Mouse (Mus musculus): ENCODE results near the gene Lpar2.

Lpar2 gene

DNA sequence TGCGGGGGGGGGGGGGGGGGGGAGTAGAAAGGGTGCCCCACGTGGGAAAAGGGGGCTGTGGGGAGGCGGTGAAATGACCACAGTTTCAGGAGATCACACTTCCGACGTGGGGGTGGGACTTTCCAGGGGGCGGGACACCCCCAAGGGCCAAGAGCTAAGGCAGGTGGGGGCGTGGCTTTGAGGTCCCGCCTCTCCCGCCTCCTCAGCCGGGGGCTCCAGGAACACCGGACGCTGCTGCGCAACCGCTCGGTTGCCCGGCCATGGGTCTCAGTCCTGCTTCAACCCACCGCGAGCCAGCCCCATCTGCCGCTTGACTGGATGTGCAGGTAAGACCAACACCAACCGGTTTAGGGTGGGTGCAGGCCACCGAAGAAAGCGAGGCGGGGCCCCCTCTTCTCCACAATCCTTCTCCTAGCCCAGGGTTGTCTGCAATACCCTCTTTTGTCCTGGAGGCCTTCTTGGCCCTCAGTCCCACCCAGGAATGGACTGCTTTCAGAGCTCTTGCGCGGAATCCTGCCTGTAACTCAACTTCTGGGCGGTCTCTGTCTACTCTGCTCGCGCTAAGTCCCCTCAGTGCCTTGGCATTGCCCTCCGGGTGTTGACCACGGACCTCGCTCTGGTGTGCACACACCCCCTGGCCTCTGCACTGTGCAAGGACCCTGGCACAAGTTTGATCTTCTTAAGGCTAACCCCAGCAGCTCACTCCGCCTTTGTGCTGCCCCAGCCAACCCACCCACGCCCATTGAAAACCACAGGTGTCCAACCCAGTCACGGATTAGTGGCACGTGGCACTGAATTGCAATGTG lies at the start of gene Lpar2:
Gene Lpar2 (plus strand): TSS at position 44 of the 806 bp plus-strand sequence.
- no peak for DNase-seq

DNA sequence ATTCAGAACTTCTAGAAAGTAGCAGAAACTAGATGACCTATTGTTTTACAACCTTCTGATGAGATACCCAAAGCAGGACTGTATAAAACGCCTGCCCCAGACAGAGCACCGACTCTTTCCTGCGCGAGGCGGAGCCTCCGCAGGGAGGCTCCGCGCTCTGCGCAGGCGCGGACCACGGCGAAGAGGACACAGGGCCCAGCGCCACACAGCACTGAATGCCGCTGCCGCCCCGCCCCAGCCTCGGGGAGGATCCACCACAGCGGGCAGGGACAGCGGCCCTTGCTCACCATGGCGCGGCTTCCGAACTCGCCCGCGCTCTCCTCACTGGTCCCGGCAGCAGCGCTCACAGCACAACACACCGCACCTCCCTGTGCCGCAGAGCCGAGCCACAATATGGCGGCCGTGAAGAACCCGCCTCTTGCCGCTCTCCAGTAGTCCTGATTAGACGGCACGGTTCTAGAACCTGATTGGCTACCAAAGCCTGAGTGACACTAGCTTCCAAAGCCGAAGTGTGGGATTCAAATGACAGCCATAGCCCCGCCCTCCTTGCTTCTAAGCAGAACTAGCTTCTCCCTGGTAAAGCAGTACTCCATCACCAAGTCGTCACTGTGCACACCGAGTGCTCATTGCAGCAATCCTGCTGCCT lies 47.6 kb upstream of the Lpar2 start, which contains the start of gene Gm20422:
Gene Gm20422 (minus strand): TSS at position 384 of the 646 bp plus-strand sequence.
- DNase-seq = peak; percentile 93

DNA sequence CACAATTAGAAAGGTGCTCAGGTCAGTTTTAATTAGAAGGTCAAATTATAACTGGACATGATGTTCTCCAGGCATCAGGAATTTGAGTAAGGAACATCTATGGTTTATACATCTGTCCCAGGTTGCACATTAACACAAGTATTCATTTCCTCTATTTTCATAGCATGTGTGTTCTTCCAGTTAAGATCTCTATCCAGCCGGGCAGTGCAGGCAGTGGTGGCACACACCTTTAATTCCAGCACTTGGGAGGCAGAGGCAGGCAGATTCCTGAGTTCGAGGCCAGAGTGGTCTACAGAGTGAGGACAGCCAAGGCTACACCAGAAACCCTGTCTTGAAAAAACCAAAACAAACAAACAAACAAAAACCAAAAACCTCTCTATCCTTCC lies 47.1 kb upstream of the Lpar2 start:
- no peak for DNase-seq

DNA sequence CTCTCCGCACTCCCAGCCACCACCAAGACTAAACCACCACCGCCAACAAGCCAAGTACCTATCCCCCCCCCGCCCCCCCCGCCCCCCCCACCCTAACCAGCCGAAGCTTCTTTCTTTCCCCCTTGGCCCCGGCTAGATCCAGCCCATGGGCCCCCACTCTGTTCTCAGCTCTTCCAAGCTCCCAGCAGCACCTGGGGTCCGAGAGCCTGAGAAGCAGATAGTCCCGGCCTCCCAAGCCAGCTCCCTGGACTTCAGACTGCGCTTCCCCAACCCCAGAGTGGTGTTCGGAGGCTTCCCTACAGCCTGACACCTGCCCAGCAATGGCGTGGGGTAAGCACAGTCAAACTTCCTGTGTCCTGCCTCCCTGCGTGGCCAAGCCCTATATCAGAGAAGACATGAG lies 45.1 kb upstream of the Lpar2 start:
- DNase-seq = no peak

DNA sequence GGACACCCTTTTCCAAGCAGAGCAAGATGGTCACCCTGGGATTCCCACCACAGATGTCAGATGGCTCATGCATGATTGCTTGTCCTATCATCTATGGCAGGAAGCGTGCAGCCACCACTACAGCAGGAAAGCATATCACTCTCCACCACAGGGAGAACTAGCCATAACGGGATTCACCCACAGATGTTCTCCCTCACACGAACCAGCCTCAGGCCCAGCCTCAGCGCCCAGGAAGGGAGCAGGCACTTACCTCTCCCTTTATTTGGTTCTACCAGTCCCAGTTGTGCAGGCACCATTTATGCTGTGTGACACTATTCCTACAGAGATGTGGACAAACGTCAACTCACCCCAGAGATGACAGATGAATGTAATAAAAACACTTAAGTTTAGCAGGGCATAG lies 33.1 kb upstream of the Lpar2 start:
- DNase-seq = no peak

DNA sequence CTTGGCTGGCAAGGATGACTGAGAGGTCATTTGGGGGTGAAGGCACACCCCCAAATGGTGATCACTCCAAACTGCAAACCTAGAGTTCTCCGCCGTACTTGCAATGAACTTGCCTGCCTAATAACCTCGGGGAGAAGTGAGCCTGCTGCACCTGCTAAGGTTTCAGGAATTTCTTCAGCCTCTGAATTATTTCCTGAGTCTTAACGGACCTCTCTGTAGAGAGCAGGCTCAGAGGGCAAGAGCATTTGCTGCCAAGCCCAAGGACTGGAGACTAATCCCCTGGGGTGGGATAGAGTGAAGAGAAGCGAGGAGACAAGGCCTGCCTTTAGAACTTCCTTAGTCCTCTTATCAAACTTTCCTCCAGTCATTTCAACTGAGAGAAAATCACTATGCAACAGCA lies 32.5 kb upstream of the Lpar2 start:
- DNase-seq = no peak

DNA sequence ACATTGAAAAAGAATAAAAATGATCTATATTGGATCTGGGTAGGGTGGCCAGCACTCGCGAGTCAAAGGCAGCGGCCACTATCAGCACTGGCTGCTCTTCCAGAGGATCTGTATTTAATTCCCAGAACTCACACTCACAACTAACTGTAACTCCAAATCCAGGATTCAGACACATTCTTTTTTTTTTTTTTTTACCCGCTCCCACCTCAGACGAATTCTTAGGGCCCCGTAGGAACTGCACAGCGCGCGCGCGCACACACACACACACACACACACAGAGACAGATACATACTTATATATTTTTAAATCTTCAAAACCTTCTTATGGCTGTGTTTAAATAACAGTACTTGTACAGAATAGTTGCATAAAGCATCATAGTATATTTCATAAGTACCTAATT lies 31.9 kb upstream of the Lpar2 start:
- DNase-seq = no peak

DNA sequence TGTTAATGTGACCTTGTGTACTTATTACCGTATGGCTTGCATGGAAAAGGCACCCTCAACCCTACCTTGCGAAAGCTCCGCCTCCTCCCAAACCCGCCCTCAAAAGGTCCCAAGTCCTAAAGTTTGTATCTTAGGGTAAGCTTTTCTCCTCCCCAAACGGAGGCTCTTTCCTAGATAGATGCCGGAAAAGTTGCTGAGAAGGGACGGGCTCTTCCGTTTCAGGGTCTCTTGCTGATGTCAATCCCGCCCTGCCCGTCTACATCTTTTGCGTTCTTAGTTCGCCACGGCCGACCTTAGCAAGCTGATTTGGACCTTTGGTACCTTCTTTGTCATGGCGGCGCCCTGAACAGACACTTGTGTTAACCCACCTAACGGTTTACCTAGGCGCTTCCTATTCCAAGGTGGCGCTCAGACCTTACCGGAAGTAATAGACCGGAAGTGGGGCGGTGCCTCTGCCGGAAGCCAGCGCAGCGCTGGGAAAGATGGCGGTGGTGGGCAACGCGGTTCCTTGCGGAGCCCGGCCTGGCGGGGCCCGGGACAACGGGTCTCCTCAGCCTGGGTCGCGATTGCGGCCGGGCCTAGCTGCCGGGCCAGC lies 31.4 kb upstream of the Lpar2 start, which contains the start of the genes Atp13a1 and Zfp866:
Gene Atp13a1 (plus strand): TSS at position 391 of the 595 bp plus-strand sequence.
Gene Zfp866 (minus strand): TSS at position 406 of the 595 bp plus-strand sequence.
- peak; percentile 92 for DNase-seq

DNA sequence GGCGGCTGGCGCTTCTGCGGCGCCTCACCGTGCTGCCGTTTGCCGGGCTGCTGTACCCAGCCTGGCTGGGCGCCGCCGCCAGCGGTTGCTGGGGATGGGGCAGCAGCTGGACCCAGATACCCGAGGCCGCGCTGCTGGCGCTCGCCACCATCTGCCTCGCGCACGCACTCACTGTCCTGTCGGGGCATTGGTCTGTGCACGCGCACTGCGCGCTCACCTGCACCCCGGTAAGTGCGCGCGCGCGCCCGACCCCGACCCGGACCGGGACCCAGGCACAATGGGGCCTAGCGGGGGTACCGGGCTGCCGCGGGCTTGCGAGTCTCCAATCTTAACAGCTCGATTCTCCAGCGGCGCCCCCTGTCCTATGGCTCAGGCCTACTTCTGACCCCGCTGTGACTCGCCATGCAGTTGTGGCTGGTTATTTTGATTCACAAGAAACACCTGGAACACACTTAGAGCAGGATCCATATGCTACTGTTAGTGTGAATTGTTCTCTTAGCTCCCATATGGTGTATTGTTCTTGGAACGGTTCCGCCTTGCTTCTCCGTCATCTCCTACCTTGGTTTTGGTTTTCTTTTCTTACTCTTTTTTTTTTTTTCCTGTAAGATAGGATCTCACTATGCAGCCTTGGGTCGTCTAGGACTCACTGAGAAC lies 30.7 kb upstream of the Lpar2 start:
- peak; percentile 24 for DNase-seq

DNA sequence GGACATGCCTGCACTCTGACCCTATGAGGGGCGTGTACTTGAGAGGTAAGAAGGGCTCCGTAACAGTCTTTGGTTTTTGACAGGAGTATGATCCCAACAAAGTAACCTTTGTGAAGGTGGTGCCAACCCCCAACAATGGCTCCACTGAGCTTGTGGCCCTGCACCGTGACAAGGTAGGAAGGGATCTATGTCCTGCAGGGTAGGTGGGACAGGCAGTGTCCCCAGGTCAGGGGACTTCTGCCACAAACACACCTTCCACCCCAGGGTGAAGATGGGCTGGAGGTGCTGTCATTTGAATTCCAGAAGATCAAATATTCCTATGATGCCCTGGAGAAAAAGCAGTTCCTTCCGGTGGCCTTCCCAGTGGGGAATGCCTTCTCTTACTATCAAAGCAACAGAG lies 28.6 kb upstream of the Lpar2 start:
- DNase-seq = no peak

DNA sequence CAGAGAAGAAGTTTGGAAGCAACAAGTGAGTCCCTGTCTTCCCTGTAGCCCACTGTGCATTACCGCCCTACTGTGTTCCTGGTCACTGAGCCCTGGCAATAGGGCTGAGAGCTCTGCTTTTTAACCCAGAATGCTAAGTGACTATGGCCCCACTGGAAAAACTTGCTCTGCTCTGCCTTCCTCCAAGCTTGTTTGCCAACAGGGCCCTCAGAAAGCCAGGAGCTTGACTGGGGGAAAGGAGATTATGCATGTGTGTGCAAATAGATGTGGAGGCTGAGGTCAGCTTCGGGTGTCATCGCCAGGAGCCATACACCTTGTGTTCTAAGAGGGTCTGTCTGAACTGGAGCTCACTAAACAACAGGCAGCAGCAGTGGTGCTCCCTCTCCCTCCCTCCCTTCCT lies 28.1 kb upstream of the Lpar2 start:
- DNase-seq = no peak

DNA sequence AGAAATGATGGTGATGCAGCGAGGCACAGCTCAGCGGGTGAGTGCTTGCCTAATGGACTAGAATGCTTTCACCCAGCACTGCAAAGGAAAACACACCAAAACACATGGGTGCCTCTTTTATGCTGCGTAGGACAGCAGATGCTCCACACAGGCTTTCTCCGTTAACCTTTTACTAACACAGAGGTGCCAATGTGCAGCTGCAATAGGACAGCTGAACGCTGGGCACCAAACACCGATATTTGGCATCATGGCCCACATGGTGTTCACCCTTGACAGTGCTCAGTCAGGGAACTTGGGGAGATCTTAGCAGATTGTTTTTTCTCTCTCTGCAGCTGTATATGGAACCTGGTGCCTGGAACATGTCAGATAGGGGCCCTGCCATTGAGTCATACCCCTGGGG lies 27.3 kb upstream of the Lpar2 start:
- DNase-seq = no peak

DNA sequence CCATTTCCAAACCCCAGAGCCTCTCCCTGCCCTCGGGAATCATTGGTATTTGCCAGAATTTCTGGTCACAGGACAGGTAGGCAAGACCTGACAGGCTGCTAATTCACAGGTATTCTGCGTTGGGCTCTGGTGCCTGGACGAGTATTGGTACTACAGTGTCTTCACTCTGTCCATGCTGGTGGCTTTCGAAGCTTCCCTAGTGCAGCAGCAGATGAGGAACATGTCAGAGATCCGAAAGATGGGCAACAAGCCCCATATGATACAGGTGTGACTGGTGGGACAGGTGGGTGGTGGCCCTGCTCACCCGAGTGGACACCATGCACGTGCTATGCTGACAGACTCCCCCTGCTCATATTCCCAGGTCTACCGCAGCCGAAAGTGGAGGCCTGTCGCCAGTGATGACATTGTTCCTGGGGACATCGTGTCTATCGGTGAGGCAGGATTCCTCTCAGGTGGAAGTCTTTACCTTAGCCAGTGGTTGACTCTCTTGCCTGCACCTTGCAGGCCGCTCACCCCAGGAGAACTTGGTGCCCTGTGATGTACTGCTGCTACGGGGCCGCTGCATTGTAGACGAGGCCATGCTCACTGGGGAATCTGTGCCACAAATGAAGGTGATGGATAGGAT lies 25.4 kb upstream of the Lpar2 start:
- no peak for DNase-seq

DNA sequence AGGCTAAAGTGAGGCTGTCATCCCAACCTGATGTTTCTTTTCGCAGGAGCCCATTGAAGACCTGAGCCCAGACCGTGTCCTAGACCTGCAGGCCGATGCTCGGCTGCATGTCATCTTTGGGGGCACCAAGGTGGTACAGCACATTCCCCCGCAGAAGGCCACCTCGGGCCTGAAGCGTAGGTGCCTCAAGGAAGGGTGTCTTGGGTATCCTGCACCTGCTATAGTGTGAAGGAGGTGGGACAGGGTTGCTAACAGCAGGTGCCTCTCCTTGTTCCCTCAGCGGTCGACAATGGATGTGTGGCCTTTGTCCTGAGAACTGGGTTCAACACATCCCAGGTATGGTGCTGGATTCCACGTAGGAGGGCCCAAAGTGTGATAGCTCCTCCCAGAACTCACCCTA lies 24.6 kb upstream of the Lpar2 start:
- DNase-seq = no peak

DNA sequence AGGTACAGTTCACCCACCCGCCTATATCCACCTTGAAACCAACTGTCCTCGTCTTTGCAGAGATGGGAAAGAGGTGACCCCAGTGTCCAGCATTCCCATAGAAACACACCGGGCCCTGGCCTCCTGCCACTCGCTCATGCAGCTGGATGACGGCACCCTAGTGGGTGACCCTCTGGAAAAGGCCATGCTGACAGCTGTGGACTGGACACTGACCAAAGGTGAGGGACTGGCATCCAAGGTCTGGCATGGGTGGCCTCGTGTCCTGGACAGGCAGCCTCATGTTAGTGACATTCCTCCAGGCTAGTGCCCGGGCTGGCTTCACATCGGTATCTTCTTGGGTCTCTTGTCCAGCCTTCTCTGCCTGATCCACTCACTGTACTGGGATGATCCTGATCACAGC lies 23.0 kb upstream of the Lpar2 start:
- DNase-seq = no peak

DNA sequence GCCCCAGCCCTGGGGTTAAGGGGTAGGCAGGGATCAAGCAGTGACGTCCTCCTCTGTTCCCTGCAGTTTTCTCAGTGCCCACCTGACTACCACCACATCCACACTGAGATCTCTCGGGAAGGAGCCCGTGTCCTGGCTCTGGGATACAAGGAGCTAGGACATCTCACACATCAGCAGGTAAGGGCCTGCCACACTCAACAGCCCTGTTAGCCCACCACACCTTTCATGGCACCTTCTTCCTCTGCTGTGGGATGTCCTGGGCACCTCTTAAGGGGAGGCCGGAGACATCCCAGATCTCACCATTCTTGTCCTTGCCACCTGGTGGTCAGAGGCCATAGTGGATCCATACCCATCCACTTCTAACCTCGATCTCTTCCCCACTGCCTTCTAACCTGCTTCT lies 22.3 kb upstream of the Lpar2 start:
- DNase-seq = no peak

DNA sequence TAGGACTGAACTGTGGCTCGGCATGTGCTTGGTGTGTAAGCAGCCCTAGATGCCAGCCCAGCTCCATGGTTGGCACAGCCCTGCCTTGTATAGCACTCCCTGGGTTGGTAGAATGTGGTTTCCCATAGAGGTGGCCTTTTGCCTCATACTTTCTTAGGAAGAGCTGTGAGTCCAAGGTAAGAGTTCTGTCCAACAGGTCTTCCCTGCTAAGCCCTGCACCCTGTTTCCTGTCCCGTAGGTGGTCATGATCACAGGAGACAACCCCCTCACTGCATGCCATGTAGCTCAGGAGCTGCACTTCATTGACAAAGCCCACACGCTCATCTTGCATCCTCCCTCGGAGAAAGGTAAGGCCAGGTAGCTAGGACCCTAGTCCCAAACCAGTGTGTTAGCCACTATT lies 20.4 kb upstream of the Lpar2 start:
- no peak for DNase-seq

DNA sequence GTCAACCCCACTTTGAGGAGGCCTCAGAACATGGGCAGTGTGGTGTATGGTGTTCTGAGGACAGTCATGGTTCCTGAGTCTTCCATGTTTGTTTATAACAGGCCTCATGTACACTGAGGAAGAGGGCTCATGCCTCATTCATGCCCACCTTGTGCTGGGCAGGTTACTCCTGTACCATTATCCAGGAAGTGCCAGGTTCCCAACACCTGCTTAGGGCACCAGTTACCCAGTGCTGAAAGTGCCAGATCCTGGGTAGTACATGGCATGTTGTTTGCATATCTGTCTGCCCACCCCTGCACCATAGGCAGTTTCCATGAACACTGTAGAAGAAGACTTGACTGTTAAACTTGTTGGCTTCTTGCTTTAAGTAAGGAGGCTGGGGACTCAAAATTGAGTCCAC lies 20.0 kb upstream of the Lpar2 start:
- DNase-seq = no peak

DNA sequence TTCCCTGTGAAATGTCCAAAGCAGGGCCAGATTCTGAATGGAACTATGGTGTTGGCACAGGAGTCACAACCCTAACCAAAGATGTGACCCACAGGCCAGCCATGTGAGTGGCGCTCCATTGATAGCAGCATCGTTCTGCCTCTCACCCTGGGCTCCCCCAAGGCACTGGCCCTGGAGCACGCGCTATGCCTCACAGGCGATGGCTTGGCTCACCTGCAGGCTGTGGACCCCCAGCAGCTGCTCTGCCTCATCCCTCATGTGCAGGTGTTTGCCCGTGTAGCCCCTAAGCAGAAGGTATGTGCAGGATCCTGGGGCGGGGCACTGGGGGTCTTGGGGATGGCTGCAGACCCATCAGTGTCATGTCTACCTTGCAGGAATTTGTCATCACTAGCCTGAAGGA lies 18.9 kb upstream of the Lpar2 start:
- no peak for DNase-seq

DNA sequence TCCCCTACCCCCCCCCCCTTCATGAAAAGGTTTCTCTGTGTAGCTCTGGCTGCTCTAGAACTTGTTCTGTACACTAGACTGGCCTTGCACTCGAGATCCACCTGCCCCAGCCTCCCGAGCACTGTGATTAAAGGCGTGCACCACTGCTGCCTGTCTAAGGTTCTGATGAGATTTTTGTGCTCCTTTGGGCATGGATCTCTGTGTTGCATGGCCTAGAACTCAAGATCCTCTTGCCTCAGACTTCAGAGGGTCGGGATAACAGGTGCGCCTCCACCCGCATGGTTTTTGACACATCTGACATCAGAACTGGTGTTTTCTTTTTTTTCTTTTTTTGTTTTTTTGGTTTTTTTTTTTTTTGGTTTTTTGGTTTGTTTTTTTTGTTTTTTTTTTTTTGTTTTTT lies 17.7 kb upstream of the Lpar2 start:
- no peak for DNase-seq

DNA sequence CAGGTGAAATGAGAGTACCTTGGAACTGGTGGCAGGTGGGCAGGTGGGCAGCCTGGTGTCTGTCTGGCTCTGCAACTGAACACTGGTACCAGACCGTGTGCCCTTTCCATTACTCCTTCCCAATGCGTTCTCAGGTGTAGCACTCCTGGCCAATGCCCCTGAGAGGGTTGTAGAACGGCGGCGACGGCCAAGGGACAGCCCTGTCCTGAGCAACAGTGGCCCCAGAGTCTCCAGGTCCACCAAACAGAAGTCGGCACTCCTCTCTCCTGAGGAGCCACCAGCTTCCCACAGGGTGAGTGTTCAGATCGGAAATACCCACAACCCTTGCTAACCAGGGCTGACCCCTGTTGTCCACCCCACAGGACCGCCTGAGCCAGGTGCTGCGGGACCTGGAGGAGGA lies 17.1 kb upstream of the Lpar2 start:
- DNase-seq = no peak

DNA sequence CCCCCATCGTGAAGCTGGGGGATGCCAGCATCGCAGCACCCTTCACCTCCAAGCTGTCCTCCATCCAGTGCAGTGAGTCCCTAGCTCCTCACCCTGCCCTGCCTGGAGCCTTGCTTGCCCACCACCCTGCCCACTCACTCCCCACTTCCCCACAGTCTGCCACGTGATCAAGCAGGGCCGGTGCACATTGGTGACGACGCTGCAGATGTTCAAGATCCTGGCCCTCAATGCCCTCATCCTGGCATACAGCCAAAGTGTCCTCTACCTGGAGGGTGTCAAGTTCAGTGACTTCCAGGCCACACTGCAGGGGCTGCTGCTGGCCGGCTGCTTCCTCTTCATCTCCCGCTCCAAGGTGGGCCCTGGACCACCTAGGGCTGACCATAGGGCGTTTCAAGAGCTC lies 16.7 kb upstream of the Lpar2 start:
- no peak for DNase-seq

DNA sequence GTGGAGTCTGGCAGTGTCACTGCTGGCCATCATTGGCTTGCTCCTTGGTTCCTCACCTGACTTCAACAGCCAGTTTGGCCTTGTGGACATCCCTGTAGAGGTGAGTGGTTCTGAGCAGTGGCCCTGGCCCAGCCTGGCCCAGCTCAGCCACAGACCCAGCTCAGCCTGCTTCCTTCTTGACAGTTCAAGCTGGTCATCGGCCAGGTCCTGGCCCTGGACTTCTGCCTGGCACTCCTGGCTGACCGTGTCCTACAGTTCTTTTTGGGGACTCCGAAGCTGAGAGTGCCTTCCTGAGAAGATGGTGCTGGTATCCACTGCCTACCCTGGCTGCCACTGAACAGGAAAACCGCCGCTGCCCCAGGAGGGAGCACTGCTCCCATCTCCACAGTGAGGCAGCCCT lies 15.0 kb upstream of the Lpar2 start:
- no peak for DNase-seq
